Mouse (Mus musculus) kidney, postnatal 4 days (tissue): Measurements from ENCODE around the gene Rorb.

ENCODE experiments used
- DNase-seq, 2 experiments: peaks; one replicate each; pipeline ENCODE4 v3.0.0; 2021; ENCODE audit warnings: mixed read lengths in 2 of 2

The Rorb gene

DNA sequence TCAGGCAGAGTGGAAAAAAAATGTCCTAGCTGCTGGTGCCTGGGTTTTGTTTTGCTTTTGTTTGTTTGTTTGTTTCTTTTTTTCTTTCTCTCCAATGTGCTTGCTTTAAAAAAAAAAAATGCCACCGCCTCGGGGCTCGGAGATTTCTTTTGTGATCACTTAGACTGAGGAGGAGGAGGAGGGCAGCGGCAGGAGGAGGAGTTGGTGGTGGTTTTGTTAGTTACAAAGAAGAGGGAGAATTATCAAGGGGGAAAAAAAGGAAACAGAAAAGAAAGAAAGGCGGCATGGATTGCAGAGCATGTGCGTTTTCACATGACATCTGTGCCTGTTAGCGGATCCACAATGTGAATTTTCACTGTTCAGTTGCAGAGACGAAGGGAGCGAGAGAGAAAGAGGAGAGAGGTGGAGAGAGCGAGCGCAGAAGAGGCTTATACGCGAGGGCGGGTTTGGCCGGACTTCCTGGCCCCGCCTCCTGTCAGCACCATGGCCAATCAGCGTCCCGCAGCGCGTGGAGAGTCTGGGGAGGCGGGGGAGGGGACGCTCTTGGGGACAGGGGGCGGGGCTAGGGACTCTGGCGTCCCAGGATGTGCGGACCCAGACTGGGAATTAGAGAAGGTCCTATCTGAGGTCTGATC, at the start of gene Rorb:
Gene Rorb (minus strand): TSS at position 404 of the 635 bp plus-strand sequence.
- peak; percentile 87 to 92 for DNase-seq

DNA sequence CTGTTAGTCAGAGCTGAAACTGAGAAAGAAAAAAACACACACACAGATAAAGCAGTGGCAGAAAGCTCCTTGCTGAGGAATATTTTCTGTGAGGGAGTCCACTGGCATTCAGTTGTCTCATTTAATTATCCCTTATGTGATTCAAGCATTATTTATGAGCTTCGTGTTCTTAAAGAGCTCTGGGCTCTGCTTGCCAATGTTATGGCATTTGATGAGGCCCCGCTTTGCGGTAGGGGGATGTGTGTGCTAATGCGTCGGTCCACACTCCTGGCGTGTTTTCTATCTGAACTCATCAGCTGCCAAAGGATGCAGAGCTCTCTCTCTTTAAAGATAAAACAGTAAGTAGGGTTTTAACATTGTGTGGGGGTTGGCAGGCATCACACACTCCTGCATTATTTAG, 37.9 kb upstream of the Rorb start:
- DNase-seq = no peak

GRCm38 (mm10) chr19:19144447-19144846, 33.5 kb upstream of the Rorb start:
- DNase-seq = no peak

DNA sequence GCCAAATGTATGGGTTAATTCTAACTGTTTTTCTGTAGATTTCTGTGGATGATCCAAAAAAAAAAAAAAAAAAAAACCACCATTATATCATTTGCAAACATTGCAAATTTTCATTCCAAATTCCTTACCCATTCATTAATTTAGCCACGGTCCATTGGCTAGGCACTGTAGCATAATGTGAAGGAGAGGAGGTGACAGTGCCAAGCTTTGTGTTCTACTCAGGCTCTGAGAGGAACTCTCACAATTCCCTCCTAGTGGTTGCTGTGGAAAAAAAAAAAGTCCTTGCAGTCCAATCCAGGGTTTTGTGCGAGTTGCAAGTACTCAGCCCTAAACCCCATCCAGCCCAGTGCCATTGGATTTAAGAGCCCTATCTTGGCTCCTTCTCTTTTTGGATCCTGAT, 25.9 kb upstream of the Rorb start:
- no peak for DNase-seq

- no peak for DNase-seq
Observed at GRCm38 (mm10) chr19:19135838-19136237, 24.8 kb upstream of the Rorb start.

DNA sequence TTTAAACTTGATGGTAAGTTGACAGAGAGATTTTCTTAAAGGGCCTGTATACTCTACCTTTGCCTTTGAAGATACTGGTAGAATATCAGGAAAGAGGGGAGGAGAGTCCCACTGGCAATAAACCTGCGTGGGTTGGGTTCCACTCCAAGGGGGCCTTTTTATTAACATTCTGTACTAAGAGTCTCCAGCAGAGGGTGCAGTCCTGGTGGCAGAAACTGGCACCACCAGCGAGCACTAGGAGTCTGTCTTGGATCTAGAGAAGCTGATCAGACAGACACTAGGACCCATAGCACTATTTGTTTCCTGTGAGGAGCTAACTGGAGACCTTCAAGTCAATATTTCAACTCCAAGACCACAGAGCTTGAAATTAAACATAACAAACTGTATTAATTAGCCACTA, 11.3 kb upstream of the Rorb start:
- DNase-seq = no peak

DNA sequence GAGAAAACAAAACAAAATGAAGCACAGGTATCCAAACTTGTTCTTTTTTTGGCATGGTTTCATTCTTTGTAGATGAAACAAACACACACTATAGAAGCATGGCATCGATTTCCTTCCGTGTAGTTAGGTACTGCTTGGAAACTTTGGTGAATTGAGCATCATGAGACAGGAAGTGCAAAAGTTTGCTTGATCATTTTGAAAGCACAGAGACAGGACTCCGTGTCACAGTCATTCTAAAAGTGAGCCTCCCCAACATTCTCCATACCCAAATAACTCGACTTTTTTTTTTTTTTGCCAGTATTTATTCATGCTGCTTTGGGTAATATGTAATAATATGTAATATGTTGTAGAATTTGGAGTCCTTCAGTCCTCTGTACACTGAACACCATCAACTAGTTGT, 1.2 kb upstream of the Rorb start:
- DNase-seq = no peak

GRCm38 (mm10) chr19:19111428-19112170, 603 bp upstream of the Rorb start:
- DNase-seq = no peak

DNA sequence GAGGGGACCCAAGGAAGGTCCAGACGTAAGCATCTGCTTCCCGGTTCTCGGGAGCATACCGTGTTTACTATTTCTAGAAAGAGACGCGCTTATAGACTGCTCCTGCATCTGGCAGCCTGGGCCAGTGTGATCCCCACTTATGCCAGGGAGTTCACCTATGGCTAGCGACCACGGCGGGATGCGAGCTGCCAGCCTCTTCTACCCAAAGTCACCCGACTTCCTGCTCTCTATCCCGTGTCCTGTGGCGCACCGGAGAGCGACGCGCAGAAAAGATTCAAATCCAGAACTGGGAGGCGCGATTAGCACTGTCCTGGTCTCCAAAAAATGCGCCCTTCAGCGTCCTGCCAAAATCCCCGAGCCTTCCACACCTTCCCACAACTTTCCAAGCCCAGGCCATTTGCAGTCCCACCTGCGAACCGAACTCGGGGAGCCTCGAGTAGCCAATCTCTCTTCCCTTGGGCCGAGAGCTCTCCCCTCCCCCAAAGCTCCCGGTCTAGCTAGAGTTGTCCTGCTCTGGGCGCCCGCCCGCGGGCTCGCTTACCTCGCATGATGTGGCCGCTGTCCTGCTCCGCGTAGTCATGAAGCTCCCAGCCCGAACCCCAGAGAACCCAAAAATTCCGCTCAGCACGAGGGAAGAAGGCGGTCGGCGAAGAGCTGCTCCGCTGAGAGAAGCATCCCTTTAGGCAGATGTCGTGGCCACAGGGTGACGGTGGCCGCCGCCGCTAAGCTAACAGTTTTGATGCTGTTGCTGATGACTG, 806 bp downstream of the Rorb start:
- DNase-seq = peak; percentile 46 to 64

DNA sequence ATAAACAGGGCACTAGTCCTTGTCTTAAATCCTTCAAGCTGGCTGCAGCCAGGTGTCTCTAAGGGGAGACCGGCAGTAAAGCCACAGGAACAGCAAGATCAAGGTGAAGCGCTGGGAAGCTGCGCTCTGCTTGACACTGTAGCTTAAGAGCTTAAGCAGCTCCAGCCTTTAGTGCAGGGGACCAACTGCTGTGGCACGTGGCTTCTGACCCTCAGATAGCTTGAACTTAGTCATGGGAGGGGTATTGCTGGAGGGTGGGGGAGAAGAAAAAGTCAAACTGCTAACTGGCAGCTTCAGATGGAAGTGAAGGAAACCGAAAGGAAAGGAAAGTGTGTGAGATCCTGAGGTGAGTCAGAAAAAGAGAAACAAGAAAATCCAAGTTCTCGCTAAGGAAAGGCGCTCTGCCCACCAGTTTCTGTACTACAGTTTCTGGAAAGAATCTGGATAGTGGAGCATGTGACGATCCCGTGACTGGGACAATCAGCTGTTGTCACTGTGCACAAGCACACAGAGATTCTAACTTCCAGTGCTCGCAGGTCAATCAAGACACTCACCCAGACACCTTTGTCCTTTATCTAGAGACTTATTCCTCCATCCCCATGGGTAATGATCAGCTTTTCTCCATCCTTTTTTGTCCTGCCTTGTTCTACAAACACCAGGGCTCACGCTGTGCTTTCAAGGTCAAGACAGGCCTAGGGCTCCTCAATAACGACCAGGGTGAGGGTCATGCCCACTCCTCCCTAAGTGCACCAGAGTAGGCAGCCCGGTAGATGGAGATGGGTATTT, 2.2 kb downstream of the Rorb start:
- no peak for DNase-seq

- no peak for DNase-seq
Observed at GRCm38 (mm10) chr19:19104581-19104980, 6.4 kb downstream of the Rorb start.

DNA sequence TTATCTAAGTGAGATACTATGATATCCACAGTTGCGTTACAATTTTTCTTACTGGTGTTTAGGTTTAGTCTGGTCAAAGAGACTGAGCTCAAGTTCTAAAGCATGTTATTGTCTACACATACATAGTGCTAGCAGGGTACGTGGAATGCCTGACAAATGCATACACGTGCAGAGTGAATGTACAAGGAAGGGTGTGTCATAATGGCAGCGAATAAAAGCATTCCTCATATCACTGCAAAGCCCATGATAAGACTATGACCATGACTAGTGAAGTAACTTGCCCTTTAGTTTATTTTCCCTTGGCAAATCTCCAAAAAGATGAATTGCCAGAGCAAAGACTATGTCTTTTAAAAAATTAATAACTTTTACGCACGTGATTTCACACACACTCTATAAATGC, 13.8 kb downstream of the Rorb start:
- DNase-seq = no peak

DNA sequence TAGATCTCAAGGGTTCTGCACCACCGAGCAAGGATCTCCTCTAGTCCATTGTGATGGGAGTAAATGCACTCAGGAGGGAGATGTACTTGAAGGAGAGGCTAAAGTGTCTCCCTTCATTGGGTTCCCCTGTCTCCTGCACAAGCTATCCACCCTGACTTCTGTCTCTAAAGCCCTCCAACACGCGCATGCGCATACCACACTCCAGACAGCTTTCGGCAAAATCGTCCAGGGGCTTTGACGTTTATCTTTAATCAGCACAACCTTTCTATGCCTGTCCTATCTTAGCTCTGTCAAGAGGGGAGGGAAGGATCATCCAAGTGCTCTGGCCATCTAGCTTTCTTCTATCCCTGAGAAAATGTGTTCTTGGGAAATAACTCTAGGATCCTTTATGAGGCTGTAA, 21.6 kb downstream of the Rorb start:
- DNase-seq = peak in 1 of 2 experiments; percentile 11

GRCm38 (mm10) chr19:19077880-19078279, 33.1 kb downstream of the Rorb start:
- DNase-seq = no peak

- DNase-seq = no peak
Observed at GRCm38 (mm10) chr19:19074756-19075155, 36.2 kb downstream of the Rorb start.

DNA sequence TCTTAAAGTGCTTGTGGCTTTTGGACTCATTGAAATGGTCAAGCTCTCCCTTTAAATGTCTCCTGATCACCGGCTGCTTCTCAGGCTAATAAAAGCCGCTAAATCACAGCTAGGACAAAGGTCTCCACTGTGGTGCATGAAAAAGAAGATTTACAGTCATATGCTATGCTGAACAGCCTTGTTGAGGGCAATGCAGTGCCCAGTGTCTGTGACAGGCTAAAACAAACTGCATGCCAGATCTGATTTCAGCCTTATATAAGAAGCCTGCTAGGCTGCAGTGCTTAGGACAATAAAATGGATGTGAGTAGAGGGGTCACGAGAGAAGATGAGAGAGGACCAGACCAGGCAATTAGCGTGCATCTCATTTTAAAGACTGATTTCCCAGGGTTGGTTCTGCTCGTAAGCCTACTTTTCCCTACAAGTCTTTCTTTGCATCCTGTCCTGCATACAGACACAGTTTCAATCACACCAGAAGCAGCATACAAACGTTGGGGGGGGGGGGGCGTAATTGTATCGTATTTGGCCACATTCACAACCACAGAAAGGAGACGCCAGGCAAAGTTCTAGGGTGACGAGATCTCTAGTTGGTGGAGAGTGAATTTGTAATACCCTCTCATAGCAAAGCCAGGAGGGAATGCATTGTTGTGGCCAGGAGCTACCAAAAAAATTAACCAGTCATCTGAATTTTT, 52.1 kb downstream of the Rorb start:
- no peak for DNase-seq

- DNase-seq = no peak
Observed at GRCm38 (mm10) chr19:19058201-19058600, 52.8 kb downstream of the Rorb start.

GRCm38 (mm10) chr19:19043138-19043537, 67.9 kb downstream of the Rorb start:
- DNase-seq = no peak

- DNase-seq = no peak
Observed at GRCm38 (mm10) chr19:19040800-19041199, 70.2 kb downstream of the Rorb start.

- DNase-seq = no peak
Observed at GRCm38 (mm10) chr19:19034482-19035315, 76.3 kb downstream of the Rorb start.

DNA sequence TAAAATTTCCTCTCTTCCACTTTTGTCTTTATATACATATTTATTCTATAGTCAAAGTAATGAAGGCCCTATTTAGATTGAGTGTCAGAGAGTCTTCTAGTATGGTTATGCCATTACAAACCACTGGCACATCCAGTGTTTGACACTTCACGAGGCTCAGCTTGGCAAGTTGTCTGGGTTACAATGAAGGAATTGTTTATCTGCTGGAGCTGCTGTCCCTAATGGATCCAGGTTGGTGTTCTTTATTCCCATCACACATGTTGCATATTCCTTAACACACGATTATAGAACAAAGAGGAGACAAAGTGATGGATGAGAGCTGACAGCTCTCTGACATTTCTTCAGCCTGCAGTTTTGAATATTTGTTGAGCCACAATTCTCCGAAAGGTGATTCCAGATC, 77.0 kb downstream of the Rorb start:
- DNase-seq = no peak
